Mouse (Mus musculus) limb, embryonic 15.5 days (tissue): ENCODE measurements around the gene Ube2h. TPM values are rescaled to one million over a fixed set of nuclear protein-coding genes. Genes with fewer than 3 reads are reported as not detected.

ENCODE experiments used
- ATAC-seq: fragments of 200-750 bp; cut with Nextera tagmentation; 2 replicates; pipeline ENCODE4 v1.8.0; 2017; ENCODE audit warnings: low read depth, moderate TSS enrichment; ENCODE audit not compliant: insufficient number of reproducible peaks, low FRiP score, low TSS enrichment
- H3K27ac ChIP-seq: fragments of 300-500 bp; sonication (generic); 2 replicates; pipeline ENCODE4 v1.5.1; 2015; ENCODE audit warnings: moderate library complexity, mild to moderate bottlenecking, inconsistent platforms
- H3K27me3 ChIP-seq: fragments of 300-500 bp; sonication (generic); 2 replicates; pipeline ENCODE4 v1.6.1; 2015; ENCODE audit warnings: inconsistent platforms
- H3K36me3 ChIP-seq: fragments of 300-500 bp; sonication (generic); 2 replicates; pipeline ENCODE4 v1.6.1; 2015; ENCODE audit warnings: inconsistent platforms
- H3K4me1 ChIP-seq: fragments of 300-500 bp; sonication (generic); 2 replicates; pipeline ENCODE4 v1.6.1; 2015; ENCODE audit warnings: inconsistent platforms
- H3K4me2 ChIP-seq: fragments of 300-500 bp; sonication (generic); 2 replicates; pipeline ENCODE4 v1.6.1; 2015; ENCODE audit warnings: mild to moderate bottlenecking, inconsistent platforms
- H3K4me3 ChIP-seq: fragments of 300-500 bp; sonication (generic); 2 replicates; pipeline ENCODE4 v1.5.1; 2015; ENCODE audit warnings: mild to moderate bottlenecking, inconsistent platforms
- H3K9ac ChIP-seq: fragments of 300-500 bp; sonication (generic); 2 replicates; pipeline ENCODE4 v1.6.1; 2015; ENCODE audit warnings: inconsistent platforms
- H3K9me3 ChIP-seq: fragments of 300-500 bp; sonication (generic); 2 replicates; pipeline ENCODE4 v1.6.1; 2016; ENCODE audit warnings: inconsistent platforms
- WGBS: fragments of 180-500 bp; shearing (Covaris S2); methylation state at CpG from one replicate; pipeline ENCODE4 v1.1.7; 2015; 5-methylcytosine and 5-hydroxymethylcytosine counted together
- microRNA counts: library from miRNA; unstranded; fragments of <30 nt; microRNA quantifications from one replicate; lab custom pipeline; 2016
- microRNA-seq: library from miRNA; unstranded; fragments of <30 nt; microRNA quantifications from one replicate; pipeline ENCODE4, GENCODE M21; 2016
- polyA plus RNA-seq: library from polyadenylated mRNA; unstranded; fragments of >200 nt; fragmentation: Nextera tagmentation; extraction: Ambion mirVana; gene quantifications from 2 replicates; pipeline ENCODE4 v1.2.1, GENCODE M21; 2015

Gene Ube2h
- polyA plus RNA-seq, 1 experiment from 2014 or later, result 41.8 TPM

GRCm38 (mm10) chr6:30171226-30171625, 133.1 kb downstream of the Ube2h start:
- H3K9me3 ChIP-seq, result no peaks in the 10 kb centered on the region
- WGBS, result 37% methylated on average over 8 of the region's 8 CpGs
- peaks cover 72% of the 10 kb centered on the region for H3K27me3 ChIP-seq
- no peak overlapping the region for H3K9ac ChIP-seq
- H3K4me1 ChIP-seq, result peaks cover 53% of the 10 kb centered on the region
- H3K27ac ChIP-seq, result no peak overlapping the region
- no peak for ATAC-seq
- H3K4me3 ChIP-seq, result no peak overlapping the region
- H3K4me2 ChIP-seq, result no peak overlapping the region
- no peaks in the 10 kb centered on the region for H3K36me3 ChIP-seq

GRCm38 (mm10) chr6:30169148-30169547, 135.2 kb downstream of the Ube2h start:
- ATAC-seq, result no peak
- Histone ChIP-seq H3K4me1 (peaks cover 32% of the 10 kb centered on the region), H3K27ac (no peak overlapping the region), H3K27me3 (peaks cover 52% of the 10 kb centered on the region), H3K4me3 (no peak overlapping the region), H3K9me3 (no peaks in the 10 kb centered on the region), H3K36me3 (no peaks in the 10 kb centered on the region), H3K9ac (no peak overlapping the region), H3K4me2 (no peak overlapping the region)
- WGBS, result 37% methylated on average over 12 of the region's 12 CpGs

- Histone ChIP-seq H3K4me1 (peaks cover 24% of the 10 kb centered on the region), H3K4me3 (no peak overlapping the region), H3K9me3 (no peaks in the 10 kb centered on the region), H3K27ac (no peak overlapping the region), H3K36me3 (no peaks in the 10 kb centered on the region), H3K4me2 (no peak overlapping the region), H3K9ac (no peak overlapping the region), H3K27me3 (peaks cover 43% of the 10 kb centered on the region)
- ATAC-seq, result no peak
- 88% methylated on average over 3 of the region's 3 CpGs for WGBS
These were observed 136.1 kb downstream of the Ube2h start for GRCm38 (mm10) chr6:30168275-30168674.

- Histone ChIP-seq H3K9ac (no peak overlapping the region), H3K27ac (no peak overlapping the region), H3K4me2 (no peak overlapping the region), H3K36me3 (no peaks in the 10 kb centered on the region), H3K27me3 (peaks cover 32% of the 10 kb centered on the region), H3K4me3 (no peak overlapping the region), H3K9me3 (no peaks in the 10 kb centered on the region), H3K4me1 (peaks cover 22% of the 10 kb centered on the region)
- WGBS, result 36% methylated on average over 11 of the region's 11 CpGs
- ATAC-seq, result no peak
These were observed 137.1 kb downstream of the Ube2h start for GRCm38 (mm10) chr6:30167192-30167591.

GRCm38 (mm10) chr6:30166349-30166748, 138.0 kb downstream of the Ube2h start:
- Histone ChIP-seq H3K27me3 (peaks cover 24% of the 10 kb centered on the region), H3K9ac (no peak overlapping the region), H3K4me2 (no peak overlapping the region), H3K9me3 (no peaks in the 10 kb centered on the region), H3K4me3 (no peak overlapping the region), H3K27ac (no peak overlapping the region), H3K36me3 (no peaks in the 10 kb centered on the region), H3K4me1 (peaks cover 20% of the 10 kb centered on the region)
- 67% methylated on average over 3 of the region's 3 CpGs for WGBS
- no peak for ATAC-seq

- H3K9ac ChIP-seq, result no peak overlapping the region
- no peak overlapping the region for H3K4me3 ChIP-seq
- no peaks in the 10 kb centered on the region for H3K27me3 ChIP-seq
- H3K27ac ChIP-seq, result no peak overlapping the region
- H3K36me3 ChIP-seq, result no peaks in the 10 kb centered on the region
- ATAC-seq, result no peak
- no peak overlapping the region for H3K4me2 ChIP-seq
- 41% methylated on average over 7 of the region's 7 CpGs for WGBS
- H3K9me3 ChIP-seq, result no peaks in the 10 kb centered on the region
- H3K4me1 ChIP-seq, result peaks cover 9% of the 10 kb centered on the region
These were observed 142.2 kb downstream of the Ube2h start for GRCm38 (mm10) chr6:30162091-30162490.

- no peak overlapping the region for H3K4me3 ChIP-seq
- no peaks in the 10 kb centered on the region for H3K9me3 ChIP-seq
- H3K36me3 ChIP-seq, result no peaks in the 10 kb centered on the region
- no peak overlapping the region for H3K4me2 ChIP-seq
- no peak for ATAC-seq
- 64% methylated on average over 2 of the region's 2 CpGs for whole genome bisulfite sequencing
- H3K4me1 ChIP-seq, result peaks cover 8% of the 10 kb centered on the region
- 0 out of 2 replicates have a peak overlapping the region, but pooled peaks have one; percentile 27 for H3K27ac ChIP-seq
- no peaks in the 10 kb centered on the region for H3K27me3 ChIP-seq
- H3K9ac ChIP-seq, result no peak overlapping the region
These were observed 142.7 kb downstream of the Ube2h start for GRCm38 (mm10) chr6:30161618-30162017.

MicroRNAs within 50 kb of the gene (microRNA counts, 519-probe panel; counts per million panel counts)
- 2,158 counts per million, percentile 40 among the panel's probes with 10 or more counts for microRNA mmu-miR-182 (lab: Ali Mortazavi, UCI)
- microRNA mmu-miR-183 (lab: Ali Mortazavi, UCI), result 3,029 counts per million, percentile 69 among the panel's probes with 10 or more counts
- microRNA mmu-miR-96 (lab: Ali Mortazavi, UCI), result 3,420 counts per million, percentile 80 among the panel's probes with 10 or more counts

Small RNA genes within 50 kb of the gene (microRNA-seq; reads per million reads assigned to microRNA genes)
- gene Mir182 (4,842 reads per million, percentile 90 among the genes with 10 or more reads in this experiment), gene Mir183 (2,956 reads per million, percentile 84 among the genes with 10 or more reads in this experiment), gene Mir96 (1,311 reads per million, percentile 76 among the genes with 10 or more reads in this experiment)

Other genes with a start within 250 kb of the Ube2h start
- 53.1 and 54.3 TPM in 2 replicates for gene Zc3hc1, start 86.5 kb upstream of the Ube2h start, polyA plus RNA-seq
- gene Klhdc10, start 97.3 kb upstream of the Ube2h start, polyA plus RNA-seq, result 19.5 and 25.5 TPM in 2 replicates
- 28.0 and 28.1 TPM in 2 replicates for gene Tmem209, start 205.2 kb upstream of the Ube2h start, polyA plus RNA-seq
- 0.14 TPM in 1 of 2 replicates, not detected in the other for gene Ssmem1, start 205.3 kb upstream of the Ube2h start, polyA plus RNA-seq
- gene Cpa2, start 237.0 kb upstream of the Ube2h start, polyA plus RNA-seq, result 4.8 and 6.7 TPM in 2 replicates